Mouse (Mus musculus) CH12.LX (cell line): ENCODE data around the gene Tmem88b.

Experiments used
- CTCF ChIP-seq, 2 experiments: IDR thresholded peaks in 1 of 2; conservative IDR thresholded peaks in 1 of 2; 2 replicates each; pipeline ENCODE4 v1.5.1; 2011 to 2012; ENCODE audit warnings: low read depth in 2 of 2, low read length in 2 of 2, improper control_type of control experiment in 1 of 2, inconsistent platforms in 1 of 2, mild to moderate bottlenecking in 1 of 2, moderate library complexity in 1 of 2
- E2F4 ChIP-seq: IDR thresholded peaks from 2 replicates; pipeline ENCODE4 v1.6.1; 2011; ENCODE audit warnings: low read depth, low read length, improper control_type of control experiment; ENCODE audit not compliant: insufficient replicate concordance
- EP300 ChIP-seq: IDR thresholded peaks from 2 replicates; pipeline ENCODE4 v1.6.1; 2011; ENCODE audit warnings: low read length, improper control_type of control experiment
- POLR2A ChIP-seq: IDR thresholded peaks from 2 replicates; pipeline ENCODE4 v1.6.1; 2011; ENCODE audit warnings: low read depth, mild to moderate bottlenecking, improper control_type of control experiment, low read length

DNA sequence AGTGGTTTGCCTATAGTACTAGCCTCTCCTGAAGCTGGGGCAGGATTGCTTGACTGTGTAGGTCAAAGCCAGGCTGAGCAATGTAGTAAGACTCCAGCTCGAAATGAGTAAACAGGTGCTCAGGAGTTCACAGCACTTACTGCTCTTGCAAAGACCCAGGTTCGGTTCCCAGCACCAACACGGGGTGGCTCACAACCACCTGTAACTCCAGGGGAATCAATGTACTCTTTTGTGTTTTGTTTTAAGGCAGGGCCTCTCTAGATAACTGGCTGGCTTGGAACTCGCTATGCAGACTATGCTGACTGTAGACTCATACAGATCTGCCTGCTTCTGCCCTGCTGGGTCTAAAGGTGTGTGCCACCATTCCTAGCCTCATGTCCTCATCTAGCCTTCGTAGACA is 43.0 kb downstream of the Tmem88b start:
- TF ChIP-seq E2F4 = no peak
- TF ChIP-seq EP300 = no peak
- TF ChIP-seq POLR2A = no peak
- TF ChIP-seq CTCF (conservative IDR thresholded peaks at IDR 0.05 in 1 of 2, IDR thresholded peaks at IDR 0.05 in 1 of 2; ENCODE audit: low read depth in 2 of 2, low read length in 2 of 2) = no peak
